Mouse (Mus musculus): Measurements from ENCODE around the gene Limd2. TPM values are rescaled to one million over a fixed set of nuclear protein-coding genes. Genes with fewer than 3 reads are reported as not detected.

Gene Limd2
- polyA plus RNA-seq, 1 experiment: 0.93 TPM

DNA sequence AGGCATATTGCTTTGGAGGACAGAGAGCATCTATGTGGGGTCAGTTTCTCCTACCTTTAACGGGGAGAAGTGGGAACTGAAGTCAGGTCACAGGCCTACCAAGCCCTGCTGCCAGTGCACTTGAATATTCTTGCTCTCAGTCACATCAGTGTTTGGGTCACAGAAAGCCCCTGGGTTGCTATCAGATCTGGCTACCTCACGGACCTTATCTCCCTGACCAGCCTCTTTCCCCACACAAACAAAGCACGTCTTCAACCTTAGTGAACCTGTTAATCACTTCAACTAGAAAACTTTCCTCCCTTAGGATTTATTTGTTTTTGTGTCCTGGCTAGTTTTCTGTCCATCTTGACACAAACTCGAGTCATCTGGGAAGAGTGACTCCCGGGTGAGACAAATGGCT, 15.7 kb upstream of the Limd2 start:
- no peak overlapping the region for H3K4me3 ChIP-seq (replicated peaks)

DNA sequence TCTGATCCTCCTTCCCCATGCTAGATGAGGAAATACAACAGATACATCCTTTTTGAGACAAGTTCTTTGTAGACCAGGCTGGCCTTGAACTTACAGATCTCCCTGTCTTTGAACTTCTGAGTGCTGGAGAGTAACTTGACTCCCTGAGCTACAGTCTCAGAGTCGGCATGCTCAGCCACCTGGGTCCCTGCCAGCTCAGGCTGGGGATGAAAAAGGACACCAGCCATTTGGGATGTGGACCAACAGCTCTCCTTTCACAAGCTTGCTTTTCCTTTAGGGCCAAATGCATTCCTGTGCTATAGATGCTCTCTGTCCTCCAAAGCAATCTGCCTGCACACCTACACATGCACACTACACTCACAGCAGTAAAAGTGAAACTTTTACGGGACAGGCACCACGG, 14.4 kb upstream of the Limd2 start:
- Histone ChIP-seq H3K27me3 (ENCODE audit: control insufficient read depth) (no peaks in the 10 kb centered on the region), H3K36me3 (ENCODE audit: control insufficient read depth) (peaks cover 3% of the 10 kb centered on the region), H3K9me3 (ENCODE audit: control insufficient read depth, low read length) (no peaks in the 10 kb centered on the region), H3K4me1 (ENCODE audit: control insufficient read depth) (peaks cover 45% of the 10 kb centered on the region), H3K4me3 (replicated peaks) (no peak overlapping the region)
- no peak for TF ChIP-seq GATA1 (IDR thresholded peaks at IDR 0.05; ENCODE audit: low read length)
- TF ChIP-seq TAL1 (IDR thresholded peaks at IDR 0.05; ENCODE audit: low read length): no peak

More for the DNA sequence above, 15.7 kb upstream of the Limd2 start:
- Histone ChIP-seq H3K36me3 (ENCODE audit: control insufficient read depth) (peaks cover 4% of the 10 kb centered on the region; the same call in 1 of the 2 replicates), H3K27me3 (ENCODE audit: control insufficient read depth) (no peaks in the 10 kb centered on the region), H3K4me1 (ENCODE audit: control insufficient read depth) (peaks cover 47% of the 10 kb centered on the region), H3K9me3 (ENCODE audit: control insufficient read depth, low read length) (no peaks in the 10 kb centered on the region)
- TF ChIP-seq GATA1 (IDR thresholded peaks at IDR 0.05; ENCODE audit: low read length) (no peak), TAL1 (IDR thresholded peaks at IDR 0.05; ENCODE audit: low read length) (no peak)

DNA sequence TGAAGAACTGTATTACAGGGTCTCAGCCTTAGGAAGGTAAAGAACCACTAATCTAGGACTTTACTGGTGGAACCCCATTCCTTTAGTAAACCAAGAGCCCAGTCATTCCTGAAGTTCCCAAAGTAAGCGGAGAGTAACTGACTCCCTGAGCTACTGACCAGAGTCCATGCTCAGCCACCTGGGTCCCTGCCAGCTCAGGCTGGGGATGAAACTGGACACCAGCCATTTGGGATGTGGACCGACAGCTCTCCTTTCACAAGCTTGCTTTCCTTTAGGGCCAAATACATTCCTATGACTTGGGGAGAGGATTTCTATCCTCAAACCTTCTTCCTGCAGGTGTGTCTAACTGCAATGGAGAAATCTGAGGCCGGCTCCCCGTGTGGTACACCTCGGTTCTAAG, 13.7 kb upstream of the Limd2 start:
- TF ChIP-seq TAL1 (IDR thresholded peaks at IDR 0.05; ENCODE audit: low read length) (no peak), GATA1 (IDR thresholded peaks at IDR 0.05; ENCODE audit: low read length) (no peak)
- no peaks in the 10 kb centered on the region for H3K9me3 ChIP-seq (ENCODE audit: control insufficient read depth, low read length)
- H3K4me1 ChIP-seq (ENCODE audit: control insufficient read depth): peaks cover 40% of the 10 kb centered on the region
- H3K4me3 ChIP-seq (replicated peaks): no peak overlapping the region
- no peaks in the 10 kb centered on the region for H3K27me3 ChIP-seq (ENCODE audit: control insufficient read depth)
- H3K36me3 ChIP-seq (ENCODE audit: control insufficient read depth): peaks cover 6% of the 10 kb centered on the region

DNA sequence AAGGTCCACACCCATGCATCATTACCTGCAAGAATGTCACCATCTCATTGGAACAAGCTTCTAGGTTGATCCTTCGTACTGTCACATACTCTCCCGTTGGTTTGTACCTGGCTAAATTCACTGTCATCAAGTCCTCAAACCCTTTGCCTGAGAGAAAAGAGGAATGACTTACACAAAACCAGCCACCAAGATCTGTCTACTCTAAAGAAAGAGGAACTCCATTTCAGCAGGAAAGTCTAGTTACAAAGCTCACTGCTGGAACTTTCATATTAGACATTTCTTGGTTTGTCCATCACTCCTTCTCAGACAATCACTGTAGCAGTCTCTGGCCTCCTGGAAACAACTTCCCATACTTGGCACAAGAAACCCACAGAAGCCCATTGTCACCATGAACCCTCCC, 12.6 kb upstream of the Limd2 start:
- no peak for TF ChIP-seq TAL1 (IDR thresholded peaks at IDR 0.05; ENCODE audit: low read length)
- no peak for TF ChIP-seq GATA1 (IDR thresholded peaks at IDR 0.05; ENCODE audit: low read length)
- Histone ChIP-seq H3K4me1 (ENCODE audit: control insufficient read depth) (peaks cover 31% of the 10 kb centered on the region), H3K36me3 (ENCODE audit: control insufficient read depth) (peaks cover 7% of the 10 kb centered on the region), H3K27me3 (ENCODE audit: control insufficient read depth) (no peaks in the 10 kb centered on the region), H3K4me3 (replicated peaks) (no peak overlapping the region), H3K9me3 (ENCODE audit: control insufficient read depth, low read length) (no peaks in the 10 kb centered on the region)

DNA sequence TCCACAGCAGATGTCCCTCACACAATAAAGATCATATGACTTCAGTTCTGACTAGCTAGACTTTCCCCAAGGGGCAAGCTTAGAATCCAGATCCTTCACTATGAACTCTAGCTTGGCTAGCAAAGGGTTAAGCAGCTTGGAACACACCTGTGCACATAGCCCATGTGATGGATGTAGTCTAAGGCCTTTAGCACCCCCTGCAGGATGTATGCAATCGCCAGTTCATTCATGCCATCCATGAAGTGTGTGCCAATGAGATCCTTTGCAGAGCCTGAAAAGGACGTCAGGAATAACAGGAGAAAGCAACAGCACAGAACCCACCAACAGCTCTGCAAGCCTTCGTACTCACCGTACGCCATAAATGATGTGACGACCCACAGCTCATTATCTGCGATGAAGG, 10.1 kb upstream of the Limd2 start:
- Histone ChIP-seq H3K4me1 (ENCODE audit: control insufficient read depth) (peaks cover 19% of the 10 kb centered on the region), H3K27me3 (ENCODE audit: control insufficient read depth) (no peaks in the 10 kb centered on the region), H3K9me3 (ENCODE audit: control insufficient read depth, low read length) (no peaks in the 10 kb centered on the region), H3K36me3 (ENCODE audit: control insufficient read depth) (peaks cover 17% of the 10 kb centered on the region), H3K4me3 (replicated peaks) (no peak overlapping the region)
- TF ChIP-seq TAL1 (IDR thresholded peaks at IDR 0.05; ENCODE audit: low read length) (no peak), GATA1 (IDR thresholded peaks at IDR 0.05; ENCODE audit: low read length) (no peak)

DNA sequence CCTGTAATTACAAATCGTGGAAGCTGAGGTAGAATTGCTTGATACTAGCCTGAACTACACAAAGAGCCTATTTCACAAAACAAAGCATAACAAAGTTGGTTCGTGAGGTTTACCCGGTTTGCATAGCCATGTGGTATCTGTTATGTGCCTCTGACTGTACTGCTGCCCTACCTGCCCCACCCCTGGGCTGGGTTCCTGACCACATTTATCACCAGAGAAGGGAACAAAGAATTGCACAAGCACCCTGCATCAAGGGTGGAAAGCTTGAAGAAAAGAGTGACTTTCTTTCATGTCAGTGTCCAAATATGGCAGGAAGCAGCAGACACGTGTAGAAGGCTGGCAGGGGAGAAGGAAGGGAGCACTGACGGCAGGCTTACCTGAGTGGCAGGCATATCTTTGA, 6.8 kb upstream of the Limd2 start:
- Histone ChIP-seq H3K4me3 (replicated peaks) (no peak overlapping the region), H3K9me3 (ENCODE audit: control insufficient read depth, low read length) (no peaks in the 10 kb centered on the region), H3K4me1 (ENCODE audit: control insufficient read depth) (peaks cover 6% of the 10 kb centered on the region; the same call in 1 of the 2 replicates), H3K36me3 (ENCODE audit: control insufficient read depth) (peaks cover 42% of the 10 kb centered on the region), H3K27me3 (ENCODE audit: control insufficient read depth) (no peaks in the 10 kb centered on the region)
- TF ChIP-seq TAL1 (IDR thresholded peaks at IDR 0.05; ENCODE audit: low read length): no peak

DNA sequence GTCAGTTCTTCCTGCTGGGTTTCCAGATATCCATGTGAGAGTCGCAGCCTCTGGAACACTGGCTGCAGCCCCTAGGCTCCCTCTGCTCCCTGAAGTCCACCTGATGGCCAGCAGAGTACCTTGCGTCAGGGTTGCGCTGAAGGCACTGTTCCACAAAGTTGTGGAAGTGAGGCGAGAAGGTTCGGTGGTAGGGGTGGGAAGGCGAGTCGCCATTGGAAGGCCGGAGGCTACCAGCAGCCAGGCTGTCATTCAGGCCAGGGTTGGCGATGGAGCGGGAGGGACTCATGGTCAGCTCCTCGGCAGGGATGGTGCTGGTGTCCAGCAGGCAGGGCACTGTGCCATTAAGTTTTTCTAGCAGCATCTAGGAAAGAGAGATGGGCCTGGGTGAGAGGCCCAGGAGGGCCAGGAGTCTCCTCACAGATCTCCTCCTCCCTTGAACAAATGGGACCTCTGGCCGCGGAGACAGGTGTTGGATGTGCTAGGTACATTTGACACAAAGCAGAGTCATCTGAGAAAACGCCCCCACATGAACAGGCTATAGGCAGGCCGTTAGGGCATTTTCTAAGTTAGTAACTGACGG, 4.0 kb upstream of the Limd2 start:
- Histone ChIP-seq H3K9me3 (ENCODE audit: control insufficient read depth, low read length) (no peaks in the 10 kb centered on the region), H3K36me3 (ENCODE audit: control insufficient read depth) (peaks cover 36% of the 10 kb centered on the region), H3K4me3 (replicated peaks) (no peak overlapping the region), H3K4me1 (ENCODE audit: control insufficient read depth) (peaks cover 21% of the 10 kb centered on the region), H3K27me3 (ENCODE audit: control insufficient read depth) (peaks cover 20% of the 10 kb centered on the region)
- TF ChIP-seq TAL1 (IDR thresholded peaks at IDR 0.05; ENCODE audit: low read length) (no peak), GATA1 (IDR thresholded peaks at IDR 0.05; ENCODE audit: low read length) (no peak)

DNA sequence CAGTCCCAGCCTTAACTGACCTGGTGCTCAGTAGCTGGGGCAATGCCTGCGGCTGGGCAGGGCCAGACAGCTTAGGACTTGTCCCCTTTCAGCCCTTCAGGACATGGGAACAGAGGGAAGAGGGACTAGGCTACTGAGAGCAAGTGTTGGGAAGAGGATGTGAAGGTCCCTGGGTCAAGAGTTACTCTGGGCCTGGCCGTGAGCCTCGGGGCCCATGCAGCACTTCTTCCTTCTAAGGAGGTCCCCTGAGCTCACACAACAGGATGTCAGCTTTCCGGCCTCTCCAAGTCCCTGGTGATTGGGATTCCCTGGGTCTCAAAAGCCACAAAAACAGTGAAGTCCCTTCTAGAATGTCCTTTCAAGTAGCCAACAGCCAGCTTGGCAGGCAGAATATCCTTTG, 2.9 kb upstream of the Limd2 start:
- Histone ChIP-seq H3K27me3 (ENCODE audit: control insufficient read depth) (peaks cover 32% of the 10 kb centered on the region), H3K9me3 (ENCODE audit: control insufficient read depth, low read length) (no peaks in the 10 kb centered on the region), H3K4me3 (replicated peaks) (no peak overlapping the region), H3K4me1 (ENCODE audit: control insufficient read depth) (peaks cover 32% of the 10 kb centered on the region), H3K36me3 (ENCODE audit: control insufficient read depth) (peaks cover 36% of the 10 kb centered on the region)
- TF ChIP-seq GATA1 (IDR thresholded peaks at IDR 0.05; ENCODE audit: low read length): no peak
- TF ChIP-seq TAL1 (IDR thresholded peaks at IDR 0.05; ENCODE audit: low read length): no peak

DNA sequence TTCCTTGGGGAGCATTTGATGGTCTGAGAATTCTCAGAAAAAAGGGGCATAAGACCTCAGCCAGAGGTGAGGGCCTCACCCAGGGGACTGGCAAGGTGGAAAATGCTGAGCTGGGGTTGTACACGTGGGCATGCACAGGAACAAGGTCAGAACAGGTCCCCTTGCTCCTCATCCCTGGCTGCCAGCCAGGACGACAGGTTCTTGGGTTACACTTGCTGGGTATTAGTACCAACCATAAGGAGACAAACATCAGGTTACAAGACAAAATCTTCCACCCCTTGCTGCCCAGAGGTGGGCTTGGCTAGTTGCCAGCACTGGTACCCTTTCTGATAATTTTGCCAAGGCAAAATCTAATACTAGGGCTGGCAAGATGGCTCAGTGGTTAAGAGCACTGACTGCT, 1.6 kb upstream of the Limd2 start:
- no peak for TF ChIP-seq TAL1 (IDR thresholded peaks at IDR 0.05; ENCODE audit: low read length)
- no peak for TF ChIP-seq GATA1 (IDR thresholded peaks at IDR 0.05; ENCODE audit: low read length)
- Histone ChIP-seq H3K4me1 (ENCODE audit: control insufficient read depth) (peaks cover 26% of the 10 kb centered on the region), H3K4me3 (replicated peaks) (no peak overlapping the region), H3K36me3 (ENCODE audit: control insufficient read depth) (peaks cover 26% of the 10 kb centered on the region), H3K27me3 (ENCODE audit: control insufficient read depth) (peaks cover 41% of the 10 kb centered on the region), H3K9me3 (ENCODE audit: control insufficient read depth, low read length) (no peaks in the 10 kb centered on the region)
